Mouse (Mus musculus) E14TG2a.4 (cell line): ENCODE data around the gene Stox2.

Experiments
- CTCF ChIP-seq: conservative IDR thresholded peaks from 2 replicates; pipeline ENCODE4 v1.5.1; 2014; ENCODE audit warnings: low read length
- POU5F1 ChIP-seq: IDR thresholded peaks from 2 replicates; pipeline ENCODE4 v1.6.1; 2014; ENCODE audit warnings: low read length, borderline replicate concordance

- TF ChIP-seq CTCF (no peak), POU5F1 (no peak)
Measured at GRCm38 (mm10) chr8:47461650-47462049, 15.5 kb upstream of the Stox2 start.
